Mouse (Mus musculus) G1E (cell line): ENCODE data around the gene Slc5a2. TPM values are rescaled to one million over a fixed set of nuclear protein-coding genes. Genes with fewer than 3 reads are reported as not detected.

Experiments
- ATAC-seq: 2 replicates; pipeline ENCODE4 v1.8.0; 2016; ENCODE audit warnings: mild to moderate bottlenecking; ENCODE audit not compliant: insufficient number of reproducible peaks, poor library complexity, low FRiP score, severe bottlenecking; ENCODE audit errors: extremely low read depth
- DNase-seq: peaks from one replicate; pipeline ENCODE4 v3.0.0; 2012; ENCODE audit warnings: low spot score
- H3K27me3 ChIP-seq: 2 replicates; pipeline ENCODE4 v1.6.1; 2012; ENCODE audit warnings: mild to moderate bottlenecking, low read length, inconsistent platforms; ENCODE audit not compliant: insufficient read depth
- H3K36me3 ChIP-seq: replicated peaks from 2 replicates; pipeline ENCODE3; 2012; ENCODE audit warnings: mild to moderate bottlenecking, inconsistent platforms
- H3K4me1 ChIP-seq: 2 replicates; pipeline ENCODE4 v1.6.1; 2012; ENCODE audit warnings: low read depth, low read length, inconsistent platforms, mixed read lengths; ENCODE audit not compliant: insufficient read depth
- H3K4me3 ChIP-seq: 2 replicates; pipeline ENCODE4 v1.5.1; 2012; ENCODE audit warnings: low read depth, mild to moderate bottlenecking, inconsistent platforms, low read length, moderate library complexity, mixed read lengths
- H3K9me3 ChIP-seq: replicated peaks from 2 replicates; pipeline ENCODE4 v1.6.1; 2012; ENCODE audit warnings: inconsistent platforms
- CTCF ChIP-seq: IDR thresholded peaks from 2 replicates; pipeline ENCODE4 v1.5.1; 2012; ENCODE audit warnings: low read depth, low read length, inconsistent platforms, mixed read lengths
- GATA1 ChIP-seq: IDR thresholded peaks from 2 replicates; pipeline ENCODE4 v1.6.1; 2012; ENCODE audit warnings: borderline replicate concordance, low read length, inconsistent platforms, mixed read lengths
- GATA2 ChIP-seq: IDR thresholded peaks from 2 replicates; pipeline ENCODE4 v1.6.1; 2012; ENCODE audit warnings: low read depth, low read length, inconsistent platforms, borderline replicate concordance
- POLR2AphosphoS5 ChIP-seq: IDR thresholded peaks from 2 replicates; pipeline ENCODE4 v1.6.1; 2012; ENCODE audit warnings: low read depth, low read length, inconsistent platforms; ENCODE audit not compliant: insufficient replicate concordance
- TAL1 ChIP-seq: conservative IDR thresholded peaks from 2 replicates; pipeline ENCODE4 v1.6.1; 2012; ENCODE audit warnings: low read depth, low read length, inconsistent platforms, mixed read lengths
- polyA plus RNA-seq: library from polyadenylated mRNA; stranded (reverse); fragments of >175 nt; gene quantifications from 2 replicates; pipeline ENCODE4 v1.2.3, GENCODE M21; 2012
- total RNA-seq, 2 experiments: library from RNA; stranded (forward) in 1 of 2; stranded (reverse) in 1 of 2; fragments of 200-1000 nt in 1 of 2; fragments of >200 nt in 1 of 2; fragmentation: Nextera tagmentation in 1 of 2; gene quantifications; 2 replicates each; pipeline ENCODE4 v1.2.3; 2014 to 2017

Slc5a2 gene
- total and polyA plus RNA-seq, 3 experiments = 0.05 to 0.55 TPM; not detected in 1

DNA sequence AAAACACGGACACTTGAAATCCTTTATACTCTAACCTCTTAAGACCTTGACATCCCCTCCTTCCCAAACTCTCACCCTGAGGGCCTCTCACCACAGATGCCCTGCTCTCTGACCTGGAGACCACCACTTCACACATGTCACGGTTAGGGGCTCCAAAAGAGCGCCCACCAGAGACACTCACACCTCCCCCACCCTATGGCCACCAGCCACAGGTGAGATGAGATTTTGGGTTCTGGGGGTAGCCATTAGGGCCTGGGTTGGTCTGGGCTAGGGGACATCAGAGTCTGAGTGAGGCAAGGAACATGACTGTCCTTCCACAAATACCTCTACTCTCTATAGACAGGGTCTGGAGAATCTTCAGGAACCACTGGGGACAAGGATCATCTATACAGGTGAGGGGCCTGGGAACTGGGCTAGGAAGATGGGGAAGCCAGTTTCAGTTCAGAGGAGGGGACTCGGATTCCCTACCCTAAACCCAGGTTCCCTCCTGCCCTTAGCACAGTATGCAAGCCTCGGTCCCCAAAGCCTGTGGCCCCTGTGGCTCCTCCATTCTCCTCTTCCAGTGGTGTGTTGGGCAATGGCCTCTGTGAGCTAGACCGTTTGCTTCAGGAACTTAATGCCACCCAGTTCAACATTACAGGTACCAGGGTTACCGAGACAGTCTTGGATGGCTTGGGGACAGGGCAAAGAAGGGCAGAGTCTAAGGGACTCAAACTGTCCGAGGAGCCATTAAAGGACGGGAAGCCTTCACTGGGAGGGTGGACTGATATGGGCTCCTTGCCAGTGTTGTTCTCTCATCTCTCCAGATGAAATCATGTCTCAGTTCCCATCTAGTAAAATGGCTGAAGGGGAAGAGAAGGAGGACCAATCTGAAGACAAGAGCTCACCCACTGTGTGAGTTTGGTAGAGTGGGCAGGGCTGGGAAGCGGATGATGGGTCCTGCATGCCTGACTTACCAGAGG lies 17.1 kb upstream of the Slc5a2 start:
- ATAC-seq (no peak), DNase-seq (no peak)
- Histone ChIP-seq H3K9me3 (no peaks in the 10 kb centered on the region), H3K4me1 (peaks cover 37% of the 10 kb centered on the region), H3K4me3 (no peak overlapping the region), H3K36me3 (peaks cover 21% of the 10 kb centered on the region), H3K27me3 (peaks cover 27% of the 10 kb centered on the region)
- TF ChIP-seq GATA2 = no peak
- no peak for TF ChIP-seq GATA1
- no peak for TF ChIP-seq POLR2AphosphoS5
- TF ChIP-seq TAL1 = no peak
- no peak for TF ChIP-seq CTCF

DNA sequence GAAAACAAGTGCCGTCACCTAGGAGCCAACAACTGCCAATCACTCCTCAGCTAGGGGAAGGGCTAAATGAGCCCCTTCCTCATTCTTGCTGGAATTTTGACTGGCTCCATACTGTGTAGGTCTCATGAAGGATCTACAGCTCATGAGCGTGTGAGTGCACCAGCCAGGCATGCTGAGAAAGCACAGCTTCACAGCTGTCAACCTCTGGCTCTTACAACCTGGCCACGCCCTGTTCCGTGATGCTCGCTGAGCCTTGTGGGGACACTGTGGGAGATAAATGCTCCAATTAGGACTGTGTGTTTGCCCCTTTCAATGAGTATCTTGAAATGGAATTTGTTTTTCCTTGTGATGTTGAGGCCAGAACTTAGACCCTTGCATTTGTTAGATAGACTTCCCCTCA lies 15.5 kb upstream of the Slc5a2 start:
- H3K36me3 ChIP-seq = peaks cover 8% of the 10 kb centered on the region

DNA sequence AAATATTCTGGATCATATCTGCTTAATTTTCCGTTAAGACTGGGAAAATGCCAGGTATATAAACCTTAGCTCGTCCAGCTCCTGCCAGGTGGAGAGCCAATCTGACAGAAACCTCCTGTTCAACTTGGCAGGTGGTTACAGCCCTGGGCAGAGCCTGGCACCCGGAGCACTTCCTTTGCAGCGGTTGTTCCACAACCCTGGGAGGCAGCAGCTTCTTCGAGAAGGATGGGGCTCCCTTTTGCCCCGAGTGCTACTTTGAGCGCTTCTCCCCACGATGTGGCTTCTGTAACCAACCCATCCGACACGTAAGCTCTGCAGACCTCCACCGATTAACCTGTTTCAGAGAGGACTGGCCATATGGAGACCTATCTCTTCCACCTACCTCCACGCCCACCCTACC lies 13.5 kb upstream of the Slc5a2 start:
- TF ChIP-seq CTCF (no peak), TAL1 (no peak), GATA2 (no peak), POLR2AphosphoS5 (no peak), GATA1 (no peak)
- H3K4me3 ChIP-seq = no peak overlapping the region
- H3K4me1 ChIP-seq = peaks cover 36% of the 10 kb centered on the region
- DNase-seq = no peak
- H3K36me3 ChIP-seq = no peaks in the 10 kb centered on the region
- H3K27me3 ChIP-seq = peaks cover 27% of the 10 kb centered on the region
- ATAC-seq = no peak
- H3K9me3 ChIP-seq = no peaks in the 10 kb centered on the region

More for the DNA sequence above, 15.5 kb upstream of the Slc5a2 start:
- Histone ChIP-seq H3K4me1 (peaks cover 37% of the 10 kb centered on the region), H3K27me3 (peaks cover 27% of the 10 kb centered on the region), H3K9me3 (no peaks in the 10 kb centered on the region), H3K4me3 (no peak overlapping the region)
- no peak for ATAC-seq
- TF ChIP-seq POLR2AphosphoS5 = no peak
- no peak for TF ChIP-seq CTCF
- no peak for TF ChIP-seq GATA2
- TF ChIP-seq GATA1 = no peak
- no peak for TF ChIP-seq TAL1
- no peak for DNase-seq

DNA sequence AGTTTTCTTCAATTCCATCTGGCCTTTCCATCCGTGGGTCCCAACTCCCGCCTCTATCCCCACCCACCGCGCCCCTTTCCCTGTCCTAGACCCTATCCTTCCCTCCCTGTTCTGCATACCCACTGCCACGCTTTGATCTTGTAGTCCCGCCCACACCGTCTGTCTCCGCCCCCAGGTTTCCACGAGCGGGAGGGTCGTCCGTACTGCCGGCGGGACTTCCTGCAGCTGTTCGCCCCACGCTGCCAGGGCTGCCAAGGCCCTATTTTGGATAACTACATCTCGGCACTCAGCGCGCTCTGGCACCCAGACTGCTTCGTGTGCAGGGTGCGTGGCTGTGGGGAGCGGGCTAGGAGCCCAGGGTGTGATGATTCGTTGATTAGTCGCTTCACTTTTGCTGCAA lies 12.8 kb upstream of the Slc5a2 start:
- Histone ChIP-seq H3K4me3 (no peak overlapping the region), H3K36me3 (no peaks in the 10 kb centered on the region), H3K27me3 (peaks cover 27% of the 10 kb centered on the region), H3K4me1 (peaks cover 32% of the 10 kb centered on the region), H3K9me3 (no peaks in the 10 kb centered on the region)
- TF ChIP-seq GATA2 = no peak
- TF ChIP-seq TAL1 = no peak
- no peak for TF ChIP-seq GATA1
- no peak for TF ChIP-seq CTCF
- no peak for TF ChIP-seq POLR2AphosphoS5
- DNase-seq (no peak), ATAC-seq (no peak)

DNA sequence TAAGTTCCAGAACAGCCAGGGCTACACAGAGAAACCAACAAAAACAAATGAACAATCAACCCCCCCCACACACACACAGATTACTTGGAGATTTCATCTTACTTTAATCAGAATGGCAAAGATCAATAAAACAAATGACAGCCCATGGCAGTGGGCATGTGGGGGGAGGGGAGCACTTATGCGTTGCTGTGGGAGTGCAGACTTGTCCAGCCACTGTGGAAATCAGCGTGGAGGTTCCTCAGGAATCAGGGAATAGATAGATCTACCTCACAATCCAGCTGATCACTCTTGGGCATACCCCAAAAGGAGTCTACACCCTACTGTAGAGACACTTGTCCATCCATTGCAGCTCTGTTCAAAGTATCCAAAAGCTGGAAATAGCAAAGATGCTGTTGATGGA lies 10.5 kb upstream of the Slc5a2 start:
- peaks cover 27% of the 10 kb centered on the region for H3K27me3 ChIP-seq
- H3K9me3 ChIP-seq = no peaks in the 10 kb centered on the region
- H3K4me3 ChIP-seq = no peak overlapping the region
- TF ChIP-seq TAL1 = no peak
- no peak for TF ChIP-seq POLR2AphosphoS5
- no peak for TF ChIP-seq GATA1
- TF ChIP-seq GATA2 = no peak
- TF ChIP-seq CTCF = no peak
- no peaks in the 10 kb centered on the region for H3K36me3 ChIP-seq
- peaks cover 31% of the 10 kb centered on the region for H3K4me1 ChIP-seq
- ATAC-seq (no peak), DNase-seq (no peak)

DNA sequence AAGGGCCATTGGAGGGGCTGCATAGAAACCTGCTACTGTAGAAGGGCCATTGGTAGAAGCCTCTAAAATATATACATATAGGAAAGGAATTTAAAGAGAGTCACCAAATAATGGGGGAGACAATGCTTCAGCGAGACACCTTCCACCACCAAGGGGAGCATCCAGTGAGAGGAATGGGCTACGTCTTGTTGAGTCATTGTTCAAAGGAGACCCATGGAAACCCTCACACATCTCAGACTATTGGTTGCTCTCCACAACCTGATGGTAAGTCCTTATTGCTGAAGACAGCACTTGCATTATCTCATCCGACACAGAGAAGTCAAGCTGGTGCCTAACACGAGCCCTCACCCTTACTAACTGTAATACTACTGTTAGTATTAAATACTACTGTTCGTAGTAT lies 9.7 kb upstream of the Slc5a2 start:
- H3K36me3 ChIP-seq = no peaks in the 10 kb centered on the region
- no peak overlapping the region for H3K4me3 ChIP-seq
- H3K4me1 ChIP-seq = peaks cover 29% of the 10 kb centered on the region
- ATAC-seq = no peak
- no peaks in the 10 kb centered on the region for H3K9me3 ChIP-seq
- TF ChIP-seq CTCF (no peak), GATA2 (no peak), GATA1 (no peak)
- peaks cover 27% of the 10 kb centered on the region for H3K27me3 ChIP-seq
- DNase-seq = no peak
